Mouse (Mus musculus): ENCODE results near the gene Pgam2.

DNA sequence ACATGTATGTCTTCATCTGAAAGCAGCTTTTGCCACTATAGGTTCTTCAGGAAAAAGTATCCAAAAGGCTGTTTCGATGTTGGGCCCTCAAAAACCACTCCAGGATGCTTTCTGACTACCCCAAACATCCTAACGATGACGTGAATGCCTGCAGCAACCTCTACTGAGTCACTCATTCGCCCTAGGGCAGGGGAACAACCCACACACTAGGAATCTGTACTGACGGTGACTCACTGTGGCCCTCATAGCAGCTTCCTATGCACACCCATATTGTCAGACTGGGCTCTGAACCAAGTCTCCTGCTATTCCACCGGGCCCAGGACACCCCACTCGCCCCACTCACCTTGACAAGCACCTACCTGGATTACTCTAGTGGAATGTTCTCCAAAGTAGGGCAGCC is 31.5 kb upstream of the Pgam2 start:
- TF ChIP-seq CTCF (IDR thresholded peaks at IDR 0.05; ENCODE audit: insufficient read depth, low read length) (no peak), POLR2A (IDR thresholded peaks at IDR 0.05; ENCODE audit: borderline replicate concordance, extremely low read depth, low read depth, low read length) (no peak)
